Mouse (Mus musculus) bone marrow macrophage, adult 2 months (primary cell): Measurements from ENCODE around the gene Mrpl58.

Source experiments
- CTCF ChIP-seq: IDR thresholded peaks from 2 replicates; pipeline ENCODE4 v1.5.1; 2012; ENCODE audit warnings: low read depth, mild to moderate bottlenecking, low read length, moderate library complexity
- POLR2A ChIP-seq: IDR thresholded peaks from 2 replicates; pipeline ENCODE4 v1.6.1; 2012; ENCODE audit warnings: mild to moderate bottlenecking, low read depth, low read length, borderline replicate concordance

DNA sequence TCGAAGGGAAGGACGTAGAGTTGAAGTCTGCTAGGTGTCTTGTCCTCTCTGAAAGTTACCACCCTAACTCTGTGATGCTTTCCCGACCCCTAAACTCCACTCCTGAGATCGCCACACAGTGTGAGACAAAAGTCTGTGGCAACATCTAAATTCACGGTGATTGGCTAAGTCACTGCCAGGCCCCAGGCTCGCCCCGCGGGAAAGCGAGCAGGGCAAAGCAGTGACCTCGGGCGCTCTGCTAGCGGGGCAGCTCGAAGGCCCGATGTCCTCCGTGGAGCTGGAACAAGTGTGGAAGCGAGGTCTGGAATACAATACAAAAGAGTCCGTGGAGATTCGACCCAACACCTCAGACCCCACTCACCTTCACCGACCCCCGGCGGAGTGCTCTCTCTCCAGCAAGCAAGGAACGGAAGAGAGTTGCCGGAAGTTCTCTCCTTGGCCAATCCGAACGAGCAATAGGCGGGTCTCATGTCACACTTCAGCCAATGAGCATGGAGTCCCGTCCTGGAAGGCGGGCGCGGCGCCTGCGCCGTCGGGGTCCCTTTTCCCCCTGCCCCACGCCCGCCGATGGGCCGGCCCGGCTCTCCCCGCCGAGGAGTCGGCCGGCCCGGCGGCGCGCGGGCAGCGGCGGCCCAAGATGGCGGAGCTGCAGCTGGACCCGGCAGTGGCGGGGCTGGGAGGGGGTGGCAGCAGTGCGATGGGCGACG lies 16.1 kb downstream of the Mrpl58 start, which contains the start of the genes Atp5h and Kctd2:
- TF ChIP-seq POLR2A (no peak), CTCF (no peak)
